Mouse (Mus musculus) neural tube, embryonic 15.5 days (tissue): ENCODE measurements around the gene Kctd13. TPM values are rescaled to one million over a fixed set of nuclear protein-coding genes. Genes with fewer than 3 reads are reported as not detected.

Experiments
- ATAC-seq: fragments of 200-750 bp; cut with Nextera tagmentation; 2 replicates; pipeline ENCODE4 v1.8.0; 2017; ENCODE audit warnings: mild to moderate bottlenecking, moderate TSS enrichment, moderate library complexity; ENCODE audit not compliant: low FRiP score
- H3K27ac ChIP-seq: fragments of 300-500 bp; sonication (generic); replicated peaks from 2 replicates; pipeline ENCODE4 v1.5.1; 2015; ENCODE audit warnings: mild to moderate bottlenecking, inconsistent platforms
- H3K27me3 ChIP-seq: fragments of 300-500 bp; sonication (generic); replicated peaks from 2 replicates; pipeline ENCODE4 v1.6.1; 2015; ENCODE audit warnings: inconsistent platforms
- H3K36me3 ChIP-seq: fragments of 300-500 bp; sonication (generic); 2 replicates; pipeline ENCODE4 v1.6.1; 2015; ENCODE audit warnings: inconsistent platforms
- H3K4me1 ChIP-seq: fragments of 300-500 bp; sonication (generic); 2 replicates; pipeline ENCODE4 v1.6.1; 2015; ENCODE audit warnings: inconsistent platforms
- H3K4me2 ChIP-seq: fragments of 300-500 bp; sonication (generic); 2 replicates; pipeline ENCODE4 v1.6.1; 2015; ENCODE audit warnings: inconsistent platforms, mild to moderate bottlenecking, moderate library complexity
- H3K4me3 ChIP-seq: fragments of 300-500 bp; sonication (generic); replicated peaks from 2 replicates; pipeline ENCODE4 v1.5.1; 2015; ENCODE audit warnings: mild to moderate bottlenecking, inconsistent platforms
- H3K9ac ChIP-seq: fragments of 300-500 bp; sonication (generic); replicated peaks from 2 replicates; pipeline ENCODE4 v1.6.1; 2015; ENCODE audit warnings: mild to moderate bottlenecking, inconsistent platforms
- H3K9me3 ChIP-seq: fragments of 300-500 bp; sonication (generic); replicated peaks from 2 replicates; pipeline ENCODE4 v1.6.1; 2016; ENCODE audit warnings: inconsistent platforms
- WGBS: fragments of 180-500 bp; shearing (Covaris S2); methylation state at CpG from one replicate; pipeline ENCODE4 v1.1.7; 2015; ENCODE audit warnings: mixed read lengths; 5-methylcytosine and 5-hydroxymethylcytosine counted together
- polyA plus RNA-seq: library from polyadenylated mRNA; unstranded; fragments of >200 nt; fragmentation: Nextera tagmentation; extraction: Ambion mirVana; gene quantifications from 2 replicates; pipeline ENCODE4 v1.2.1, GENCODE M21; 2015

Gene Kctd13
- polyA plus RNA-seq, 1 experiment from 2014 or later, result 121 TPM

GRCm38 (mm10) chr7:126963548-126964286 lies 35.0 kb downstream of the Kctd13 start:
- no peak overlapping the region for H3K27ac ChIP-seq
- no peak overlapping the region for H3K4me2 ChIP-seq
- H3K4me3 ChIP-seq, result no peak overlapping the region
- peaks cover 85% of the 10 kb centered on the region for H3K36me3 ChIP-seq
- no peaks in the 10 kb centered on the region for H3K4me1 ChIP-seq
- no peak for ATAC-seq
- H3K9me3 ChIP-seq, result no peaks in the 10 kb centered on the region
- 24% methylated on average over 19 of the region's 19 CpGs for WGBS
- peaks cover 15% of the 10 kb centered on the region; the same call in 1 of the 2 replicates for H3K27me3 ChIP-seq
- H3K9ac ChIP-seq, result no peak overlapping the region

GRCm38 (mm10) chr7:126965568-126965967 lies 36.9 kb downstream of the Kctd13 start:
- Histone ChIP-seq H3K9ac (no peak overlapping the region), H3K27me3 (peaks cover 15% of the 10 kb centered on the region; the same call in 1 of the 2 replicates), H3K4me1 (no peaks in the 10 kb centered on the region), H3K9me3 (no peaks in the 10 kb centered on the region), H3K4me2 (no peak overlapping the region), H3K27ac (no peak overlapping the region), H3K36me3 (peaks cover 83% of the 10 kb centered on the region), H3K4me3 (no peak overlapping the region)
- no peak for ATAC-seq
- WGBS, result 57% methylated on average over 3 of the region's 3 CpGs

GRCm38 (mm10) chr7:126967361-126967760 lies 38.7 kb downstream of the Kctd13 start:
- H3K4me1 ChIP-seq, result no peaks in the 10 kb centered on the region
- no peak overlapping the region for H3K9ac ChIP-seq
- no peak overlapping the region for H3K27ac ChIP-seq
- no peaks in the 10 kb centered on the region for H3K9me3 ChIP-seq
- H3K4me2 ChIP-seq, result no peak overlapping the region
- H3K36me3 ChIP-seq, result peaks cover 79% of the 10 kb centered on the region
- H3K27me3 ChIP-seq, result 0 out of 2 replicates have a peak, but pooled peaks cover 5% of the 10 kb centered on the region
- WGBS, result 67% methylated on average over 6 of the region's 6 CpGs
- no peak overlapping the region for H3K4me3 ChIP-seq
- ATAC-seq, result no peak

- peak overlapping the region; percentile 95 for H3K4me3 ChIP-seq
- H3K27me3 ChIP-seq, result no peaks in the 10 kb centered on the region
- 0 out of 2 replicates have a peak overlapping the region, but pooled peaks have one; percentile 99 for H3K9ac ChIP-seq
- peaks cover 29% of the 10 kb centered on the region for H3K4me1 ChIP-seq
- WGBS, result 16% methylated on average over 8 of the region's 8 CpGs
- peak overlapping the region; percentile 99 for H3K27ac ChIP-seq
- peak overlapping the region; percentile 71 for H3K4me2 ChIP-seq
- no peaks in the 10 kb centered on the region for H3K9me3 ChIP-seq
- ATAC-seq, result no peak; the same call in 1 of the 2 replicates
- H3K36me3 ChIP-seq, result peaks cover 43% of the 10 kb centered on the region
Measured at GRCm38 (mm10) chr7:126975493-126975892, 46.8 kb downstream of the Kctd13 start.

GRCm38 (mm10) chr7:126975893-126975949 lies 47.0 kb downstream of the Kctd13 start, which contains the start of gene Cdipt:
Gene Cdipt, plus strand, starts transcription at chr7:126975914.
- Histone ChIP-seq H3K4me1 (peaks cover 29% of the 10 kb centered on the region), H3K27me3 (no peaks in the 10 kb centered on the region), H3K27ac (peak within 1 kb of the TSS; percentile 99), H3K9me3 (no peaks in the 10 kb centered on the region), H3K36me3 (peaks cover 42% of the 10 kb centered on the region), H3K4me3 (peak within 1 kb of the TSS; percentile 95), H3K9ac (peak within 1 kb of the TSS; percentile 99), H3K4me2 (peak within 1 kb of the TSS; percentile 71)
- no peak for ATAC-seq
- 8% methylated on average over 1 of the region's 1 CpGs for WGBS

- peak within 1 kb of the TSS; percentile 95 for H3K4me3 ChIP-seq
- no peaks in the 10 kb centered on the region for H3K27me3 ChIP-seq
- peak; percentile 96 for ATAC-seq
- WGBS, result under 1% methylated on average over 55 of the region's 55 CpGs
- peak within 1 kb of the TSS; percentile 99 for H3K9ac ChIP-seq
- no peaks in the 10 kb centered on the region for H3K9me3 ChIP-seq
- peak within 1 kb of the TSS; percentile 71 for H3K4me2 ChIP-seq
- peak within 1 kb of the TSS; percentile 99 for H3K27ac ChIP-seq
- H3K4me1 ChIP-seq, result peaks cover 29% of the 10 kb centered on the region
- peaks cover 39% of the 10 kb centered on the region for H3K36me3 ChIP-seq
Measured at GRCm38 (mm10) chr7:126975950-126976866, 47.5 kb downstream of the Kctd13 start, which contains the start of gene Cdiptos. Gene Cdiptos, minus strand, starts transcription at chr7:126976098.

GRCm38 (mm10) chr7:126976878-126977459 lies 48.3 kb downstream of the Kctd13 start:
- H3K9me3 ChIP-seq, result no peaks in the 10 kb centered on the region
- peak overlapping the region; percentile 95 for H3K4me3 ChIP-seq
- H3K27ac ChIP-seq, result peak overlapping the region; percentile 99
- H3K9ac ChIP-seq, result peak overlapping the region; percentile 99
- peak overlapping the region; percentile 71 for H3K4me2 ChIP-seq
- peak; percentile 4 for ATAC-seq
- 29% methylated on average over 14 of the region's 14 CpGs for WGBS
- H3K27me3 ChIP-seq, result no peaks in the 10 kb centered on the region
- peaks cover 38% of the 10 kb centered on the region for H3K36me3 ChIP-seq
- H3K4me1 ChIP-seq, result peaks cover 29% of the 10 kb centered on the region

GRCm38 (mm10) chr7:126978841-126979240 lies 50.2 kb downstream of the Kctd13 start:
- Histone ChIP-seq H3K4me1 (peaks cover 29% of the 10 kb centered on the region), H3K27ac (no peak overlapping the region), H3K9me3 (no peaks in the 10 kb centered on the region), H3K27me3 (no peaks in the 10 kb centered on the region), H3K36me3 (peaks cover 33% of the 10 kb centered on the region), H3K4me3 (no peak overlapping the region), H3K4me2 (no peak overlapping the region), H3K9ac (no peak overlapping the region)
- WGBS, result 95% methylated on average over 6 of the region's 6 CpGs
- no peak for ATAC-seq

- peaks cover 33% of the 10 kb centered on the region for H3K36me3 ChIP-seq
- ATAC-seq, result no peak
- H3K4me2 ChIP-seq, result no peak overlapping the region
- no peaks in the 10 kb centered on the region for H3K9me3 ChIP-seq
- no peak overlapping the region for H3K4me3 ChIP-seq
- H3K27me3 ChIP-seq, result no peaks in the 10 kb centered on the region
- H3K27ac ChIP-seq, result no peak overlapping the region
- 91% methylated on average over 2 of the region's 2 CpGs for WGBS
- H3K4me1 ChIP-seq, result peaks cover 22% of the 10 kb centered on the region
- H3K9ac ChIP-seq, result no peak overlapping the region
Measured at GRCm38 (mm10) chr7:126981601-126982000, 52.9 kb downstream of the Kctd13 start.

- Histone ChIP-seq H3K9me3 (no peaks in the 10 kb centered on the region), H3K9ac (no peak overlapping the region), H3K4me3 (no peak overlapping the region), H3K4me1 (peaks cover 20% of the 10 kb centered on the region), H3K36me3 (peaks cover 33% of the 10 kb centered on the region), H3K27me3 (no peaks in the 10 kb centered on the region), H3K4me2 (no peak overlapping the region), H3K27ac (no peak overlapping the region)
- ATAC-seq, result no peak
- 92% methylated on average over 4 of the region's 4 CpGs for WGBS
Measured at GRCm38 (mm10) chr7:126982054-126982453, 53.4 kb downstream of the Kctd13 start.

GRCm38 (mm10) chr7:126983113-126983512 lies 54.4 kb downstream of the Kctd13 start:
- WGBS, result 88% methylated on average over 7 of the region's 7 CpGs
- H3K27me3 ChIP-seq, result no peaks in the 10 kb centered on the region

More at GRCm38 (mm10) chr7:126983113-126983512, 54.4 kb downstream of the Kctd13 start:
- Histone ChIP-seq H3K36me3 (peaks cover 31% of the 10 kb centered on the region), H3K9ac (no peak overlapping the region), H3K4me3 (no peak overlapping the region), H3K9me3 (no peaks in the 10 kb centered on the region), H3K4me2 (no peak overlapping the region), H3K27ac (no peak overlapping the region), H3K4me1 (peaks cover 10% of the 10 kb centered on the region)
- ATAC-seq, result no peak
